Mouse (Mus musculus): ENCODE measurements at regions not wholly inside any gene's neighbourhood (a gene's known extent, or its start where the extent isn't known, plus 50 kb on each side); places are given as distances from the start of the nearest gene placed in this dataset.

- 44% methylated on average over 9 of the region's 9 CpGs for WGBS
- no peaks in the 10 kb centered on the region for H3K27me3 ChIP-seq (replicated peaks; ENCODE audit: control insufficient read depth, insufficient read depth, low read length)
These were observed 114.2 kb downstream of the Fam114a2 start for GRCm38 (mm10) chr11:57404172-57404571.

GRCm38 (mm10) chr11:57401610-57402009, 116.8 kb downstream of the Fam114a2 start:
- 0 out of 2 replicates have a peak, but pooled peaks cover 2% of the 10 kb centered on the region for H3K4me1 ChIP-seq (ENCODE audit: control insufficient read depth, insufficient read depth, low read depth, low read length)
- no peaks in the 10 kb centered on the region for H3K36me3 ChIP-seq (ENCODE audit: control insufficient read depth, insufficient read depth, low read length)
- no peak overlapping the region for H3K27ac ChIP-seq (ENCODE audit: low read depth, low read length)
- ATAC-seq, result no peak
- H3K4me3 ChIP-seq (ENCODE audit: low read length), result no peak overlapping the region
- WGBS, result 36% methylated on average over 2 of the region's 2 CpGs
- no peaks in the 10 kb centered on the region for H3K27me3 ChIP-seq (replicated peaks; ENCODE audit: control insufficient read depth, insufficient read depth, low read length)
- no peak overlapping the region for H3K4me2 ChIP-seq (ENCODE audit: low read length)
- no peak overlapping the region for H3K9ac ChIP-seq (ENCODE audit: low read depth, low read length)
- no peaks in the 10 kb centered on the region for H3K9me3 ChIP-seq (ENCODE audit: control insufficient read depth, low read length)

More at GRCm38 (mm10) chr11:57404172-57404571, 114.2 kb downstream of the Fam114a2 start:
- Histone ChIP-seq H3K4me1 (ENCODE audit: control insufficient read depth, insufficient read depth, low read depth, low read length) (peaks cover 6% of the 10 kb centered on the region; the same call in 1 of the 2 replicates), H3K9me3 (ENCODE audit: control insufficient read depth, low read length) (no peaks in the 10 kb centered on the region), H3K9ac (ENCODE audit: low read depth, low read length) (no peak overlapping the region), H3K4me3 (ENCODE audit: low read length) (no peak overlapping the region), H3K4me2 (ENCODE audit: low read length) (no peak overlapping the region), H3K27ac (ENCODE audit: low read depth, low read length) (no peak overlapping the region), H3K36me3 (ENCODE audit: control insufficient read depth, insufficient read depth, low read length) (no peaks in the 10 kb centered on the region)
- ATAC-seq, result no peak

- H3K27me3 ChIP-seq (replicated peaks; ENCODE audit: control insufficient read depth, insufficient read depth, low read length), result no peaks in the 10 kb centered on the region
- H3K27ac ChIP-seq (ENCODE audit: low read depth, low read length), result no peak overlapping the region
- H3K4me3 ChIP-seq (ENCODE audit: low read length), result no peak overlapping the region
- H3K9ac ChIP-seq (ENCODE audit: low read depth, low read length), result no peak overlapping the region
- H3K9me3 ChIP-seq (ENCODE audit: control insufficient read depth, low read length), result no peaks in the 10 kb centered on the region
- 86% methylated on average over 1 of the region's 1 CpGs for WGBS
- 0 out of 2 replicates have a peak, but pooled peaks cover 2% of the 10 kb centered on the region for H3K4me1 ChIP-seq (ENCODE audit: control insufficient read depth, insufficient read depth, low read depth, low read length)
- ATAC-seq, result no peak
- no peaks in the 10 kb centered on the region for H3K36me3 ChIP-seq (ENCODE audit: control insufficient read depth, insufficient read depth, low read length)
- H3K4me2 ChIP-seq (ENCODE audit: low read length), result no peak overlapping the region
These were observed 119.1 kb downstream of the Fam114a2 start for GRCm38 (mm10) chr11:57399366-57399765.

DNA sequence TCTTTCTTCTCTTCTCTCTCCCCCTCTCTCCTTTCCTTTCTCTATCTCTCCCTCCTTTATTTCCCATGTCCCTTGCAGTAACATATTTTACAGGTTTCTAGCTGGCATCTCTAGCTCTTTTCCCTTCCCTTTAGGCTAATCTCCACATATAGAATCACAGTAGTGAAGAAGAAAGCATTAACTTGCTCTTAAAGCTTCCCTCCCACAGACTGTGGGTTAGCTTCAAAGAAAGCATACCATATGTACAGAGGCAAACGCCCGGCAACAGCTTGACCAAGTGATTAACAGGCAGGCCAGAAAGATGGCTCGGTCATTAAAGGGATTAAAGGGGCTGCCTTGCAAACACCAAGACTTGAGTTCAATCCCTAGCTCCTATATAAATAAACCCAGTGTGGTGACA, 122.0 kb downstream of the Fam114a2 start:
- ATAC-seq, result no peak
- Histone ChIP-seq H3K27me3 (replicated peaks; ENCODE audit: control insufficient read depth, insufficient read depth, low read length) (no peaks in the 10 kb centered on the region), H3K9me3 (ENCODE audit: control insufficient read depth, low read length) (no peaks in the 10 kb centered on the region), H3K27ac (ENCODE audit: low read depth, low read length) (no peak overlapping the region), H3K4me1 (ENCODE audit: control insufficient read depth, insufficient read depth, low read depth, low read length) (no peaks in the 10 kb centered on the region), H3K9ac (ENCODE audit: low read depth, low read length) (no peak overlapping the region), H3K4me2 (ENCODE audit: low read length) (no peak overlapping the region), H3K4me3 (ENCODE audit: low read length) (no peak overlapping the region), H3K36me3 (ENCODE audit: control insufficient read depth, insufficient read depth, low read length) (no peaks in the 10 kb centered on the region)
- 62% methylated on average over 3 of the region's 3 CpGs for WGBS

- H3K27me3 ChIP-seq (replicated peaks; ENCODE audit: control insufficient read depth, insufficient read depth, low read length), result no peaks in the 10 kb centered on the region
- no peak overlapping the region for H3K27ac ChIP-seq (ENCODE audit: low read depth, low read length)
- H3K9ac ChIP-seq (ENCODE audit: low read depth, low read length), result no peak overlapping the region
- no peak overlapping the region for H3K4me3 ChIP-seq (ENCODE audit: low read length)
- H3K4me2 ChIP-seq (ENCODE audit: low read length), result no peak overlapping the region
- no peaks in the 10 kb centered on the region for H3K4me1 ChIP-seq (ENCODE audit: control insufficient read depth, insufficient read depth, low read depth, low read length)
- ATAC-seq, result no peak
- H3K9me3 ChIP-seq (ENCODE audit: control insufficient read depth, low read length), result no peaks in the 10 kb centered on the region
- 79% methylated on average over 4 of the region's 4 CpGs for WGBS
- no peaks in the 10 kb centered on the region for H3K36me3 ChIP-seq (ENCODE audit: control insufficient read depth, insufficient read depth, low read length)
These were observed 127.6 kb downstream of the Fam114a2 start for GRCm38 (mm10) chr11:57390826-57391225.
